8 mouse cellular contexts compared by ENCODE assay signal in the genomic region with DNA sequence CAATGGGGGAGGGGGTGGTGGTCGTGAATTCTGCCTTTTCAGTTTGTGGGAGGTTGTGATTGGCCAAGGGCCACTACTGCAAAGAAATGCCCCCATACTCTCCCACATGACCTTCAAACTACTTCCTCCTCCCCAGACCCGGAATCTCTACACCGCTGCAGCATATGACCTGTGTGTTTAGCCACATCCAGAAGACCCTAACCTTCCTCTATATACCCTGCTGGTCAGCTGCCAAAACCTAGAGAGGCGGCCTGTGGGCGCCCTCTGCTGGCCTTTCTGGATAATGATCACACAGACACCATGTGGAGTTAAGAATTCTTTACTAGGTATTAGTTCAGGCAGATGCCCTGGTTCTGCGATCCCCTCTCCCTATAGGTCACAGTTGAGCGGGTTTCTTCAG. TPM values are rescaled to one million over a fixed set of nuclear protein-coding genes. Genes with fewer than 3 reads are reported as not detected.
A peak's percentile ranks its signal among the peaks of the same experiment; 100 is the strongest.
DNase-seq lines count a peak whose midpoint lies in the region; ATAC-seq and TF ChIP-seq lines count a peak whose summit lies in the region.

No protein-coding gene starts in this region.

- no peaks in the 10 kb centered on the region for H3K27me3 ChIP-seq in heart, postnatal 0 days (ENCODE audit: control insufficient read depth, insufficient read depth, low read length)
- H3K27me3 ChIP-seq in kidney, embryonic 16.5 days (ENCODE audit: insufficient read depth, low read length), result no peaks in the 10 kb centered on the region
- H3K27me3 ChIP-seq in lung, postnatal 0 days (replicated peaks; ENCODE audit: insufficient read depth, low read length), result no peaks in the 10 kb centered on the region

- peak; percentile 71 to 72 for DNase-seq in B cell, adult 2 months
- DNase-seq in R1 (ENCODE audit: low read depth, low spot score), result peak; percentile 66
- DNase-seq in embryo, embryonic 9.5 days (ENCODE audit: extremely low spot score), result peak; percentile 60
- peak; percentile 49 for DNase-seq in heart, postnatal 0 days (ENCODE audit: low spot score)
- DNase-seq in lung, postnatal 0 days (ENCODE audit: low spot score), result peak; percentile 52
- DNase-seq in ovary, postnatal 36 days (ENCODE audit: low spot score), result peak; percentile 57
- DNase-seq in urinary bladder, postnatal 36 days (ENCODE audit: low spot score in 2 of 2), result peak; percentile 18 to 51

- no peak for TF ChIP-seq EP300 in heart, postnatal 0 days (IDR thresholded peaks at IDR 0.05; ENCODE audit: low read depth)
- TF ChIP-seq EP300 in lung, postnatal 0 days (IDR thresholded peaks at IDR 0.05), result no peak

- H3K4me1 ChIP-seq in heart, postnatal 0 days (ENCODE audit: control insufficient read depth, insufficient read depth), result no peaks in the 10 kb centered on the region
- H3K4me1 ChIP-seq in kidney, embryonic 16.5 days (ENCODE audit: insufficient read depth, low read length), result no peaks in the 10 kb centered on the region
- no peaks in the 10 kb centered on the region for H3K4me1 ChIP-seq in lung, postnatal 0 days (ENCODE audit: insufficient read depth, low read depth, low read length)

- no peak overlapping the region for H3K4me2 ChIP-seq in heart, postnatal 0 days (ENCODE audit: low read depth, low read length)
- no peak overlapping the region for H3K4me2 ChIP-seq in kidney, embryonic 16.5 days (replicated peaks; ENCODE audit: low read depth, low read length)
- no peak overlapping the region for H3K4me2 ChIP-seq in lung, postnatal 0 days (replicated peaks; ENCODE audit: low read depth, low read length)

- no peaks in the 10 kb centered on the region for H3K36me3 ChIP-seq in heart, postnatal 0 days (replicated peaks; ENCODE audit: control insufficient read depth, insufficient read depth, low read length)
- peaks cover 10% of the 10 kb centered on the region for H3K36me3 ChIP-seq in kidney, embryonic 16.5 days (ENCODE audit: insufficient read depth, low read length)
- no peaks in the 10 kb centered on the region for H3K36me3 ChIP-seq in lung, postnatal 0 days (ENCODE audit: insufficient read depth, low read length)

- H3K27ac ChIP-seq in heart, postnatal 0 days (ENCODE audit: low read depth), result no peak overlapping the region
- no peak overlapping the region for H3K27ac ChIP-seq in kidney, embryonic 16.5 days (ENCODE audit: low read length)
- no peak overlapping the region for H3K27ac ChIP-seq in lung, postnatal 0 days (ENCODE audit: low read length)

- WGBS in heart, postnatal 0 days, result 19% methylated on average over 6 of the region's 7 CpGs
- WGBS in kidney, embryonic 16.5 days, result 22% methylated on average over 6 of the region's 7 CpGs
- WGBS in lung, postnatal 0 days, result 26% methylated on average over 6 of the region's 7 CpGs

- ATAC-seq in heart, postnatal 0 days (ENCODE audit: insufficient read depth, low read depth), result peak; percentile 35
- peak; percentile 80 for ATAC-seq in kidney, embryonic 16.5 days (ENCODE audit: low FRiP score, low TSS enrichment)
- ATAC-seq in lung, postnatal 0 days, result 0 out of 2 replicates have a peak, but pooled peaks have one; percentile 19

- peak; percentile 63 for TF ChIP-seq CTCF in heart, postnatal 0 days (IDR thresholded peaks at IDR 0.05; ENCODE audit: low read depth)
- TF ChIP-seq CTCF in lung, postnatal 0 days (IDR thresholded peaks at IDR 0.05), result peak; percentile 77

- H3K9me3 ChIP-seq in heart, postnatal 0 days (replicated peaks; ENCODE audit: control insufficient read depth, low read length), result no peaks in the 10 kb centered on the region
- no peaks in the 10 kb centered on the region for H3K9me3 ChIP-seq in kidney, embryonic 16.5 days (ENCODE audit: low read length)
- no peaks in the 10 kb centered on the region for H3K9me3 ChIP-seq in lung, postnatal 0 days (ENCODE audit: low read length)

- no peak overlapping the region for H3K9ac ChIP-seq in heart, postnatal 0 days (replicated peaks; ENCODE audit: low read depth, low read length)
- H3K9ac ChIP-seq in kidney, embryonic 16.5 days (replicated peaks; ENCODE audit: low read length), result no peak overlapping the region
- H3K9ac ChIP-seq in lung, postnatal 0 days (replicated peaks; ENCODE audit: low read depth), result no peak overlapping the region

- H3K4me3 ChIP-seq in heart, postnatal 0 days (ENCODE audit: low read depth, low read length), result no peak overlapping the region
- H3K4me3 ChIP-seq in kidney, embryonic 16.5 days (ENCODE audit: low read length), result no peak overlapping the region
- no peak overlapping the region for H3K4me3 ChIP-seq in lung, postnatal 0 days (ENCODE audit: low read depth, low read length)

RNA-seq across cellular contexts. Expression of a gene that starts 26.9 kb away (rescaled TPM):
- total RNA-seq in heart, postnatal 0 days (2014; rRNA removed; ENCODE audit: low replicate concordance), result 19.7 and 43.2 TPM in 2 replicates
- polyA plus RNA-seq in heart, postnatal 0 days (2015; fragmentation: Nextera tagmentation; extraction: Ambion mirVana), result 15.2 and 15.5 TPM in 2 replicates
- polyA plus RNA-seq in kidney, embryonic 16.5 days (2015; fragmentation: Nextera tagmentation; extraction: Ambion mirVana), result 541 and 585 TPM in 2 replicates
- 12.1 and 15.1 TPM in 2 replicates for polyA plus RNA-seq in lung, postnatal 0 days (2015; fragmentation: Nextera tagmentation; extraction: Ambion mirVana)

RNA-seq across cellular contexts. Expression of a gene that starts 32.6 kb away (rescaled TPM):
- 5.2 and 115 TPM in 2 replicates for total RNA-seq in heart, postnatal 0 days (2014; rRNA removed; ENCODE audit: low replicate concordance)
- polyA plus RNA-seq in heart, postnatal 0 days (2015; fragmentation: Nextera tagmentation; extraction: Ambion mirVana), result 105 and 153 TPM in 2 replicates
- polyA plus RNA-seq in kidney, embryonic 16.5 days (2015; fragmentation: Nextera tagmentation; extraction: Ambion mirVana), result 12.3 and 13.1 TPM in 2 replicates
- polyA plus RNA-seq in lung, postnatal 0 days (2015; fragmentation: Nextera tagmentation; extraction: Ambion mirVana), result 12.8 and 34.0 TPM in 2 replicates

Comparison
In these comparisons a context has a peak if more than half of its experiments do, and no peak if none do; other contexts are left out.
1. ATAC-seq: peak in every context shown above with its lines; median percentile 80 in kidney, embryonic 16.5 days; 35 in heart, postnatal 0 days; 19 in lung, postnatal 0 days.
2. RNA of a gene that starts 26.9 kb away (polyA plus RNA-seq): 541 to 585 TPM in kidney, embryonic 16.5 days; 15.2 to 15.5 TPM in heart, postnatal 0 days and 12.1 to 15.1 TPM in lung, postnatal 0 days; every median in the first group is over 10 times any median in the second.
3. Peak in every context shown above with its lines, with median percentiles within 50 percentile points of each other: DNase-seq.